Mouse (Mus musculus): ENCODE data around the gene Dlg2.
A peak's percentile ranks its signal among the peaks of the same experiment; 100 is the strongest.

Gene Dlg2

DNA sequence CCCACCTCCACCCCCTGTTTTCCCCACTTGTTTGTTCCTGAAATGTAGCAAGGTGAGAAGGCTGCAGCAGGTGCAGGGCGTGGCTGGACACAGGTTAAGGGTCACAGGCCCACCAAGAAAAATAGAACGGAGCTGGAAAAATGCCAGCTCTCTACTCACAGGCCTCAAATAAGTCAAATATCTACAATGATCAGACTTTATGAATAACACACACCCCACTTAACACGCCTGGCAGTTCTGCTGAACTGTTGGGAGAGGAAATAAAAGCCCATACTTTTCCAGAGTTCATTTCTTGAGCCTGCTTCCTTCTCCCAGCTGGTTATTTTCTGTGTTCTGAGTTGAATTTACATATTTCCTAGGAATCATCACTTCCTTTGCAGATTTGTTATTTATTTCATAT lies 967.4 kb downstream of the Dlg2 start:
- no peak for DNase-seq (ENCODE audit: low spot score)

DNA sequence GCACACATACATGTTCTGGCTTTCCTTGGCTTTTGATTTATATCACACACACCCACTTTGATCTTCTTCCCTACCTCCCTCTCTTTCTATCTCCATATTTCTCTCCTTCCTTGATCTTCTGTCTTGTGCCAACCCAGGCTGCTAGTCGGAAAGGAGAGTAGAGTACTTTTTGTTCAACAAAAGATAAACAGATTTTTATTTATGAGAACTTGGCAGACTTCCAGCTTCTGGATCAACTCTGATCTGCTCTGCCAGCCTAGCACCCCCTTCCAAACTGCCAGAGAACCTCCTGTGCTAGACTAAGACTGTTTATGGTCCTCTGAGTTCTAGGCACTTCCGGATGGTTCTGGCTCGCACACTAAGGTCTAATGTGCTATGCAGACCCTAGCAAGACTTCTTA lies 968.3 kb downstream of the Dlg2 start:
- no peak for DNase-seq (ENCODE audit: low spot score)

DNA sequence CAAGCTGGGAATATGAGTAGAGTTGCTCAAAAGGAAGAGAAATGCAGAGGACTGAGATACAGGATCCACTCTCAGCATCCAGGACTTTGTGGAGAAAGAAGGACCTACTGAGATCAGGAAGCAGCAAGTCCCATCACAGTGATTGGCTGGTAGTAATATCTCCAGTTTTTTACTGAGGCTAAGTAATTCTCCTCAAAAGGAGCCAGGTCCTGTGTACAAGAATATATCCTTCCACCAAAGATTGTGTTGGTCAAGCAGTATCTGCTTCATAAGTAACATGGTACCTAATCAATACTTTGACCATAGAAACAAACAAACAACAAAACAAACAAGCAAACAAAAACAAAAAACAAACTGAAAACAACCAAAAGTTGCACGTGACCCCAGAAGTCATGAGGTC lies 980.3 kb downstream of the Dlg2 start:
- DNase-seq (ENCODE audit: low spot score) = no peak

DNA sequence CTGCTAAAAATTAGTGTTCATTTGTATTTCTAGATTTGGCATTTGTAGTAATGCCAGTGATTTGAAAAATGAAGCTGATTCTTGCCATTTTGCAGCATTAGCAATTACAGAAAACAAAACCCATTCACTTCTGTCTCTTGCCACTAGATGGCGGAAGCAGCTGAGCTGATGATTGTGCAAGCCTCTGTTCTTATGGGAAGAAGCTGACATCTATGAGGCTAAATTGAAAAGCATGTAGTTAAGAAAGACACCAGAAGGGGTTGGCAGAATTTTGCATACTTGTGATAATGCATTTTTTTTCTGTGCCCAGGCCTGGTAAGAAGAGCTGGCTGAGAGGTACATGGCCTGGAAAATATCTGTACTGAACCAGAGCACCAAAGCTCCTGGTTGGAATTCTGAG lies 980.7 kb downstream of the Dlg2 start:
- peak; percentile 86 for DNase-seq (ENCODE audit: low spot score)

DNA sequence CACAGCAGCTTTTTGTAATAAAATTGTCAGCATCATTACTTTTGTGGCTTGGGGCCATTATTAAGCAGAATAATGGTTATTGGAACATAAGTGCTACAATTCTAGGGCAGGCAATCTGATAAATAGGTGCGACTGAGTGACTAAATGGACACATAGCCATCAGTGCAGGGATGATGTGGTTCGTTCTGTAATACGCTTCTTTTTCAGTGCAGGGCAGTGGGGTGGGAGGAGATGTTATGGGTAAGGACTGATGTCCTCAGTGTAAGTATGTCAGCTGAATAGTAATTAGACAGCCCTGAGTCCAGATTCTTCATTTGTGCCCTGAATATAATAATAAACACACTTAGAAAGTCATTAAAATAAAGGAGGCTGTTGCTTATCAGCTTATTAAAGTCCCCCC lies 984.9 kb downstream of the Dlg2 start:
- DNase-seq (ENCODE audit: low spot score) = no peak

DNA sequence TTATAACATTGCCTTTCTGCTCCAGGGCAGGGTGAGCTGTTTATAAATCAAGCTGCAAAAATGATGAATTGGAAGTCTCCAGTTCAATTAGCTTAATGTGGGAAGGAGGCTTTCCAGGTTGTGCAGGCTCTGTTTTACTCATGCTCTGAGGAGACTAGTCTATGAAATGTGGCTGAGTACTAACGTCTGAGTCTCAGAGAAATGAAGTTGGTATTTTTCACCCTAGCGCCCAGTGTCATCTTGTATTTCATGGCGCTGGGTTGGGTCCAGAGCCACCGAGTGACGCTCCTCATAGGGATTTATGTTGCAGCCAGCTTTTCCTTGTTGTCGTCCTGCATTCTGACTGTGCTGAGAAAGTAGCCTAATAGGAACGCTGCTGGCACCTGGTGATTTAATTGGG lies 986.8 kb downstream of the Dlg2 start:
- no peak for DNase-seq (ENCODE audit: low spot score)

DNA sequence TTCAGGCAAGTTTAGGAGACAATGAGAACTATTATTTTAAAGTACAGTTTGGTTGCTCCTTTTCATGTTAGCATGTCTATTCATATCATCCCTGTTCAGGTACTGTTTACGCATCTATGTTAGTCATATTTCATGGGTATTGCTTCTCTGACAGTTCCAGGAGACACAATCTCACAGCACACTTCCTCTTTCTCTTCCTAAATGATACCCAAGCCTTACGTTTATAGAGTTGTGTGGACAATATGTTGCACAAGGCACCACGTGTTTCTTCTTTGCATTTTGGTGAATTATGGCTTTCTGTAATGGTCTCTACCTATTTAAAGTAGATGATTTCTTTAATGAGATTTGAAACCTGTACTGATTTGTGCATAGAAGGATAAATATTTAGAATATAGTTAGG lies 990.6 kb downstream of the Dlg2 start:
- DNase-seq (ENCODE audit: low spot score) = no peak

DNA sequence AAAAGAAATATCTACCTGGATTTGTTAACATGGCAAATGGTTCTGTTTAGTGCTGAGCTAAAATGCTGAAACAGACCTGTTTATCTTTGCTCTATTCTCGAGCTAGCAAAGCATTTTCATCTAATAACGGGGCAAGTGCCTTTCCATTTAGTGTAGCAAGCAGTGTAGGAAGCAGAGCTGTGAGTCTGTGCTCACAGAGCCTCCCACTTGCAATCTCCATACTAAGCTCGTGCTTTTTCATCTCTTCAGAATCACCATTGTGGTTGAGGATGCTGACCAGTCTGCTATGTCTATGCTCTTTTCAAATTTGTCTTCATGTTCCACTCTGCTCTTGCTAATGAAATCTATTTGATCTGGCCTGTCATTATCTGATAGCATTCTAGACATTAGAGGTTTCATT lies 1002.7 kb downstream of the Dlg2 start:
- no peak for DNase-seq (ENCODE audit: low spot score)

DNA sequence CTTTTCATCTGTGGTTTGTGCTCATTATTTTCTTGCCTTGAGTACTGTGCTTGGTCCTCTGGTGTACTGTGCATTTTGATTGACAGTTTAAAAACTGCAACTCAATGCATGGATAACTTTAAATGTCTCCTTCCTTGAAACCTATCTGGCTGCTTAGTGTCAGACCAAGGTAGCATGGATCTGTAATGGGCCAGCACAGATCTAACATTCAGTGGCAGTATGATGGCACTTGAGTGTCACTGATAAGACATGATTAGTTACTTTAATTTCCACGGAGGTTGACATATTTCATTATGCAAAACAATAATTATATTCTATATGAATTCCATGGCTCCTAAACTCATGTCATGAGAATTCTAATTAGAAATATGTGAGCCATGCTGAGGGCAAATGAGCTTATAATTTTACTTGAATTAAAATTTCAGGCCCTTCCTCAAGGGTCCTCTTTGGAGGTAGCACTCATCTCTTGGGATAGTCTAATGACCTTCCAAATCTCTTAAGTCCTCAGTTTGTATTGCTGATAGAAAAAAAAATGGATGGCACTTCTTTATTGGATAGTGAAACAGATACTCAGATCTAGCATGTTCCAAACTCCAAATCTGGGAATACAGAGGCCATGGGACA lies 1005.2 kb downstream of the Dlg2 start:
- no peak for DNase-seq (ENCODE audit: low spot score)

DNA sequence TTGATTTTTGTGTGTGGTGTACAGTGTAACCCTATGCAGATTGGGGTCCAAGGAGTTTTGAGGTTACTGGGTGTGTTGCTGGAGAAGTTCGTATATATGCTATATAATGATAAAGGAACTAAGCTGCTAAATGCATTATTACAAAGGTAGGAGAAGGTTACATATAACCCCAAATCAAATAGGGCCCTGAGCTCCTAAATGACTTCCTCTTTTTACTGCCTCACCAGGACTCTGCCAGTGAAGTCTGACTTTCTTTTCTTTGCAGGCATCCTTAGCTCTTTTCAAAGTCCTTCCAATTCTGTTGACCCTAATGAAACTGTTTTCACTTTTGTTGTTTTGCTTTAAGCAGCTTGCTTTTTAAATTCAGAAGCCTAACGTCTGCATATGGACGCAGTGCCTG lies 1016.8 kb downstream of the Dlg2 start:
- no peak for DNase-seq (ENCODE audit: low spot score)

DNA sequence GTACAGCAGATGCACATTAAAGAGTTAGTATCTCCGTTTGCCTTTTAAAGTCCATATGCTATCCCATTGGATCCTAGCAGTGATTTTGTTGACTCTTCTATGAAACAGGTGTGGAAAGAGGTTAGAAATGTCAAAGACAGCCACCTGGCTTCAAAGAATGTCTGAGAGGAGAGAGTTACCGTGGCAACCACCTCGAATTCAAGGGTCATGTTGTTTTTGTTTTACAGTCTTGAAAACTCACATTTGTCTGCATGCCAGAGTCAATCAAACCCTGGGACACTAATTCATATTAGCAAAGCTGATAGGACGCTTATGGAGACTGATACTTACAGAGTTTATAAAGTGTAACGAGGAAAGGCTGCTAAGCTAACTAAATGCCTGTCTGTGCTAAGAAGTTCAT lies 1019.1 kb downstream of the Dlg2 start:
- DNase-seq (ENCODE audit: low spot score) = peak; percentile 5

DNA sequence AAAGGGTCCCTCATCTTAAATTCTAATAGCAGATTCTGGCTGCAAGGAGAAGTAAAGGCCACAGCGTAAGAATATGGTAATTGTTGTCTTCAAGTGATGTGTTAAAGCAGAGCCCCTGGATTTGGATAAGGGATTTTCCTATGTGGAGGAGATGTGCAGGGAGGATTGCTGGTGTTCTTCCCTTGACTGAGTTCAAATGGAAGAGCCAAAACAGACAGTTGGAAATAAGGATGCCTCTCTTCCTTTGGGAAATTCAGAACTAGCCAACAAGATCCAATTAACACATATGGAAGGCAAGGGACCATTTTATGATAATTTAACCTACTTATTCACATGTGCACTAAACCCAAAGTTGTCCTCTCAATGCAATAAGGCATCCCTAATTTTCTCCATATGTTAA lies 1034.6 kb downstream of the Dlg2 start:
- no peak for DNase-seq (ENCODE audit: low spot score)

DNA sequence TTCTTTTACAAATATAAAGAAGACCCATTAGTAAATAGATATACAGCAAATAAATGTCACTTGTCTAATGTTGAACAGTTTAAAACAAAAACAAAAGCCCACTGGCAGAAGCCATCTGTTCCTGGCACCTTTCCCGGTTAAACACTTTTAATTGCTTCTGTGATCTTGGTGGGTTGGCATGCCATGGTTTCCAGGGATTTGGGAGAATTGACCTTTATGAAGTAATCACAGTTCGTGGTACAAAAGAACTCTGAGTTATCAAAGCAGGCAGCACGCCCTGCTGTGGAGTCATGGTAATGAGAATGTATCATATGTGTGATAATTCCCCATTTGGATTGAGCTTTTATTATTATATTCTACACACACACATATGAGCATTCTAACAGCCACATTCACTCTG lies 1038.0 kb downstream of the Dlg2 start:
- no peak for DNase-seq (ENCODE audit: low spot score)

DNA sequence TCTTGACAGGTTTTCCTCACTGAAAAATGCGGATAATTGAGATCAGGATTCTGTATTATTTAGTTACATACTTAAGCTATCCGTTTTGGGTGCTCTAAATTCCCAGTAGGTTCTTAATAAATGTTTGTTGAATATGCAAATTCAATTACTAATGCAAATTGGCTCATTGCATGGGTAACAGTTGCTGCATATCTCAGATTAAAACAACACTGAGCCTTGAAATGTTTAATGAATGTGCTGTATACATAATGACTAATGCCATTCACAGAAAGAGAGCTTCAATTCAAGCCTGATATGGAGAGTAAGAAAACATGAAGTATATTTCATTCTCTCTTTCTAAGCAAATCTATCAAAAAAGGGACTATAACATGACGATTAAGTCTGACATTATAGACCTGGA lies 1039.8 kb downstream of the Dlg2 start:
- no peak for DNase-seq (ENCODE audit: low spot score)

DNA sequence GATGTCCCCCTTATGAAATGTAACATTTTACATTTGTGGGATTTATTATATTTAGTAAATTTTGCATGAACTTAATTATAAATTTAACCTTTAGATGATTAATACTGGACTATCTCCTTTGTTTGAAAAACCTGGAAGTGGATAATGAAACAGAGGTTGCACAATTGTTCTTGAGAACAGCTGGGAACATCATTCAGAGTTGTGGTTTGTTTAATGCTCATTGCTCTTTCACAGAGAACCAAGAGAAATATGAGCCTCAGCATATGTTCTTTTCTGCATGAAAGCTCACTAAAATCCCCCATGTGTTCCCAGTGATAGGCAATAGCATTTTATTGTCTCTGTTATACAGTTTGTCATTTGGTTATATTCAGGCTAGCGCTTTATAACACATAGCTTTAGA lies 1049.4 kb downstream of the Dlg2 start:
- no peak for DNase-seq (ENCODE audit: low spot score)

DNA sequence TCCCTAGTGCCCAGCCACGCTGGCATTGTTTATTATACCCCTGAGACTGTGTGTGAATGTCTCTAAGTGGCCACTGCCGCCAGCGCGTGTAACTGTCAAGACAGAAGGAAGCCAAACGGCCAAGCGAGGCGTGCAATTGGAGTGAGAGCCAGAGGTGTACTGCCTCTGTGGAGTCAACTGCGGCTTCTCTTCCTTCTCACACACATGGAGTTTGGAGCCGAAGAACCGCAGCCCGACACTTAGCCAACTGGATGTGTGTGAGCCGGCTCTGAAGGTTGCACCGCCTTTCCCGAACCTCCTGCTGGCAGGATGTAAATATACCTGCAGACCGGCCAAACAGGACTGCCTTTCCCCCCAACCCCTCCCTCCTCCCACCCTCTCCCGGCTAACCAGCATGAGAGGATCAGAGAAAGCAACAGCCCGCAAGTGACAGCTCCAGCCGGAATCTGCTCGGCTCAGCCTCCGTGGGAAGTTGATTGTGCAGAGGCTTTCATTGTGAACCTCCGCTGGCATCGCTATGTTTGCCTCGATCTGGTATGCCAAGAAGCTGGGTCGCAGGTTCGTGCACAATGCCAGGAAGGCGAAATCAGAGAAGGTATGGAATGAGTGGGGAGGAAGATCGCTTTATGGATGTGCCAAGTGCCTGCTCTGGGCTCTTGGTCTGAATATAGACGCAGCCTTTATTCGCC lies 1066.3 kb downstream of the Dlg2 start:
- DNase-seq (ENCODE audit: low spot score) = peak; percentile 44

DNA sequence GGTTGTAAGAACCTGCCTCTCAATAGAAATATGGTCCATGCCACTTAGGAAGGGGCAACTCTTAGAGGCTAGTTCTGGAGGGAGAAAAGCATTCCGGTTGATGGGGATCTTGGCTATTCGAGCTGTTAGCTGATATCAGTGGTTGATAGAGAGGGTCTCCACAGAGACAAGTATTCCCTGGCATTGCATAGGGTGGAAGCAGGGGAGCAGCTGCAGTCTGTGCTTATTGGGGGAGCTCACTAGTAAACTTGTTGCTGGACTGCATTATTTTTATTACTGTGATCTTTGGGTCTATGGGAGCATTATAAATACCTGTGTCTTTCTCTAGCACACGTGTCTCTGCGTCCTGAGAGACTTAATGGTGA lies 1066.8 kb downstream of the Dlg2 start:
- DNase-seq (ENCODE audit: low spot score) = no peak

DNA sequence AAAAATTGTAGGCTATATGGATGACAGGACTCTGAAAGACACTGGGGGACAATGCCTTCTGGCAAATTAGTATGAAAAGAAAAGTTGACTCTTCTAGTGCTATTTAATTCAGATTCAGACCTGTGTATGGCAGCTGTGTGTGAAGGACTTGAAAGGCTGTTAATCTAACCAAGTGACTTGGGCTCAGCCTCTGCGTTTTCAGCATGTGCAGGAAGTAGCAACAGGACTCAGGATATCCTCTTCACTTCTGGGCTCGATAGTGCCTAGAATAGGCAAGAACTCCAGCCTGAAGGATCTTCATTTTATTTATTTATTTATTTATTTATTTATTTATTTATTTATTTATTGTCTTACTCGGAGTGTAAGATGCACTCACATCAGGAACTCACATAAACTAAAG lies 1068.1 kb downstream of the Dlg2 start:
- DNase-seq (ENCODE audit: low spot score) = no peak

DNA sequence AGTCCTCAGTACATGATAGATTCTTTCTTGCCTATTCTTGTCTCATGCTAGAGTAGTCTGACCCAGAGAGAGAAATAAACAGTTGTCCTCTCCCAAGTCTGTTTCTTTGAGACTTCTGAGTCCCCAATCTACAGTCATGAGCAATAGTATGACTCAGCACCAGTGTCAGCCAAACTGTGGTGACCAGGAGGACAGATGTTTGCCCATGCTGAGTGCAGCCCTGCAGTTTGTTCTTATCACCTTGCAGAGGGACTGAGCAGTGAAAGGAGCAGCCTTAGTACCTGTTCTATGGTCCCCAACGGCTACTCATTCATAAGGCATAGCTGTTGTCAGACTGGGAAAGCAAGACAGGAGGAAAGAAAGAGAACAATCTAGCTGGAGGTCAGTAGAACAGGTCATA lies 1072.3 kb downstream of the Dlg2 start:
- no peak for DNase-seq (ENCODE audit: low spot score)

DNA sequence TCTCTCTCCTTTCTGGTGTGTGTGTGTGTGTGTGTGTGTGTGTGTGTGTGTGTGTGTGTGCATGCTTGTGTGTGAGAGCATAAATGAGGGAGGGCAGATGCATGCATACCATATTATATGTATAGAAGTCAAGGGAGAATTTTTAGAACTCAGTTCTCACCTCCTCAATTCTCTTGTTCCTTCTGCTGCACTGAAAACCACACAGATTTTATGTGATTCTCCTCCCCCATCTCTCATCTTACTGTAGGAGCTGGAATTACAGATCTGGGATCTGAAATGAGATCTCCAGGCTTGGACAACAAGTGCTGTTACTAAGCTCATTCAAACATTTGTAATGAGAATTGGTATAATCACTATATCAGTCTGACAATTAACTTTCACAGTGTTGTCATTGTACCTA lies 1081.1 kb downstream of the Dlg2 start:
- no peak for DNase-seq (ENCODE audit: low spot score)

DNA sequence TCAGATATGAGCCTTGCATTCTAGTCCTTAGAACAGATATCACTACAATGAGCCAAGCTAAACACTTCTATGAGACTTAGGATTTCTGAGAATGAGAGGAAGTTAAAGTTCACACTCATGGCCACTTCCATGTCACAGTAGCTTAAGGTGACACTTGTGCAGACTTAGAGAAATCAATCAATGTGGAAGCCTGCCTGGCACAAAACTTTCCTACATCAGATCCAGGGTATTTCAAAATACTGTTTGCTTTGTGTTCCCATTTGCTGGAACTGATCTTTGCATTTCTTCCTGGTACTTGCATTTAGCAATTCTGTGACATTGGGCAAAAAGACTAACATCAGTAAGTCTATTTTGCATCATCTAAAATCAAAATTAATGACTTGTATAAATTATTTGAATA lies 1091.0 kb downstream of the Dlg2 start:
- DNase-seq (ENCODE audit: low spot score) = no peak

DNA sequence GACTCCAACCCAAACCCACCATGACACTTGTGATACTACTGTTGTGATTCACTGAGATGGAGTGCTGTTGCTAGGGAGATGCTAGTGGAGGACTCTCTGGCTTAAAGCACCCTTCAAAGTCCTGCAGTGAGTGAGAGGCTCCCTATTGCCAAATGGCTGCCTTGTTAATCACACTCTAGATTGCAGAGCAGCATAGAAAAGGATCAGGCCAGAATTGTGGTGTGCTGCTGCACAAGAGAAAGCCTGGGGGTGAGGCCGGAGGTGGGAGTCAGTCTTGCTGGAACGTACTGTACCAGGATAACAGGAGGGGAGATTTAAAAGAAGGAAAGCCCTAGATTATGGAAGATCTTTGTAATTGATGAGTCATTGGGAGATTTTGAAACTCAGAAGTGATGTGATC lies 1094.5 kb downstream of the Dlg2 start:
- DNase-seq (ENCODE audit: low spot score) = no peak

DNA sequence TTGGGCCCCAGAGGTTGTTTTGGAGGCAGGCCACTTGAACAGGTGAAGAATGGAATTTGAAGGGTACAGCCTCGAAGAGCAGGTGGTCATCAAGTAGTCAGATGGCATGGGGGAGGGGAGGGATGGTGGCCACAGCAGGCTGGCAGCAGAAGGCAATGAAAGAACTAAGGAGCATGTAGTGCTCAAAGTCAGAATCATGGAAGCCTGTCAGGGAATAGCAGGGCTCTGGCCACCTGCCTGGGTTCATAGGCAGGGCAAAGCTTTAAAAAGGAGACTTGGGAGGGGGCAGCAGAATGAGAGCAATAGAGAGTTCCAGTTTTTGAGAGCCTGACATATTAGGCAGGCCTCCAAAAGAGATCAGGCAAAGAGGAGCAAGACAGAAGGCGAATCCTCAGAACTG lies 1096.2 kb downstream of the Dlg2 start:
- no peak for DNase-seq (ENCODE audit: low spot score)

DNA sequence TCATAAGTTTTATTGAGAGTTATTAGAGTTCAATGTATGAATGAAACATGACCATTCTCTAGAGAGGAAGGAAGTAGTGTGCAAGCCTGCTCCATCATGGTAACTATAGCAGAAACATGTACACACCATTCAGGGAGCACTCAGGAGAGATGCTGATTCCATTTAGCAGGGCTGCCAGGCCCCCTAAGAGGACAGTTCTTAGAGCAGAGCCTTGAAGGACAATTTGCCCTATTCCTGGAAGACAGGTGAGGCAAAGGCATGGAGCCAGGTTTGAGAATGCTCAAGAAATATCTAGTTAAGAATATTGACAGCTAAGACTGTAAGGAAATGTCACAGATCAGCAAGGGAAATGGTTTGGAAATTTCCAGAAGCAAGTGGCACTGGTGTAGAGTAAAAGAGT lies 1096.8 kb downstream of the Dlg2 start:
- no peak for DNase-seq (ENCODE audit: low spot score)

All from embryo, embryonic 10.5 days (tissue).